Mouse (Mus musculus) midbrain, postnatal 0 days (tissue): Measurements from ENCODE around the gene Ogdh. TPM values are rescaled to one million over a fixed set of nuclear protein-coding genes. Genes with fewer than 3 reads are reported as not detected.

Experiments used
- ATAC-seq: fragments of 200-750 bp; cut with Nextera tagmentation; 2 replicates; pipeline ENCODE4 v1.8.0; 2017; ENCODE audit warnings: moderate number of reproducible peaks, mild to moderate bottlenecking, moderate TSS enrichment, moderate library complexity; ENCODE audit not compliant: low FRiP score
- DNase-seq: peaks from one replicate; pipeline ENCODE4 v3.0.0-alpha.2; 2015; ENCODE audit warnings: low spot score
- H3K27ac ChIP-seq: fragments of 300-500 bp; sonication (generic); 2 replicates; pipeline ENCODE4 v1.5.1; 2014; ENCODE audit warnings: low read depth, mild to moderate bottlenecking, low read length, mixed read lengths
- H3K27me3 ChIP-seq: fragments of 300-500 bp; sonication (generic); 2 replicates; pipeline ENCODE4 v1.6.1; 2014; ENCODE audit warnings: low read length, control low read depth, mixed read lengths; ENCODE audit not compliant: insufficient read depth
- H3K36me3 ChIP-seq: fragments of 300-500 bp; sonication (generic); 2 replicates; pipeline ENCODE4 v1.6.1; 2014; ENCODE audit warnings: low read length, control low read depth, mixed read lengths; ENCODE audit not compliant: insufficient read depth
- H3K4me1 ChIP-seq: fragments of 300-500 bp; sonication (generic); 2 replicates; pipeline ENCODE4 v1.6.1; 2014; ENCODE audit warnings: mild to moderate bottlenecking, control low read depth, antibody characterized with exemption, low read length, mixed read lengths; ENCODE audit not compliant: insufficient read depth
- H3K4me2 ChIP-seq: fragments of 300-500 bp; sonication (generic); 2 replicates; pipeline ENCODE4 v1.6.1; 2014; ENCODE audit warnings: low read depth, mild to moderate bottlenecking, low read length, mixed read lengths; ENCODE audit not compliant: poor library complexity, severe bottlenecking
- H3K4me3 ChIP-seq: fragments of 300-500 bp; sonication (generic); 2 replicates; pipeline ENCODE4 v1.5.1; 2014; ENCODE audit warnings: low read depth, mild to moderate bottlenecking, low read length, moderate library complexity
- H3K9ac ChIP-seq: fragments of 300-500 bp; sonication (generic); replicated peaks from 2 replicates; pipeline ENCODE4 v1.6.1; 2014; ENCODE audit warnings: mild to moderate bottlenecking, low read length, moderate library complexity, mixed read lengths; ENCODE audit not compliant: poor library complexity, severe bottlenecking
- H3K9me3 ChIP-seq: fragments of 300-500 bp; sonication (generic); 2 replicates; pipeline ENCODE4 v1.6.1; 2016; ENCODE audit warnings: low read length, control low read depth
- CTCF ChIP-seq: IDR thresholded peaks from 2 replicates; pipeline ENCODE4 v1.5.1; 2016; ENCODE audit warnings: antibody characterized with exemption, mild to moderate bottlenecking
- WGBS: fragments of 180-500 bp; shearing (Covaris S2); extraction: QIAGEN DNeasy Blood & Tissue Kit; methylation state at CpG from one replicate; pipeline ENCODE4 v1.1.7; 2014; 5-methylcytosine and 5-hydroxymethylcytosine counted together
- polyA plus RNA-seq: library from polyadenylated mRNA; unstranded; fragments of >200 nt; fragmentation: Nextera tagmentation; extraction: Ambion mirVana; gene quantifications from 2 replicates; pipeline ENCODE4 v1.2.1, GENCODE M21; 2015
- total RNA-seq: library from RNA; depleted of rRNA; stranded (reverse); fragments of >200 nt; gene quantifications from 2 replicates; pipeline ENCODE4 v1.2.3, GENCODE M21; 2014

Gene Ogdh
- total and polyA plus RNA-seq, 2 experiments from 2014 or later = 134 to 136 TPM

DNA sequence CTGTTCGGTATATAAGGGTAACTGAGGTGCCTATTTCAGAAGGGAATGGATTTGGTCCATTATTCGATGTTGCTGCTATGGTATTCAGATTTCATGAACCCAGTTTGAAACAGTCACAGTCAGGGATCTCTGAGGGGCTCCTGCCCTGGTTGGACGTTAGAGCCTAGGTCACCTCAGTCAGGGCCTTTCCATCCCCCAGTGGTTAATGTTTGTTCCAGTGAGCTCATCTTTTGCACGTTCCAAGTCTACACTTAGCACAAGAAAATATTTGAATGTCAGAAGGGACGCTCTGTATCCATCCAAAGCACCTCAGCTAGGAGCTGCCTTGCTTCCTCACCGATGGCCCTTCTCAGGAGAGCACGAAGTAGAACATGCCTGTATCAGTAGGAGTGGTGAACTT is 43.9 kb downstream of the Ogdh start:
- ATAC-seq (no peak), DNase-seq (no peak)
- H3K4me3 ChIP-seq = no peak overlapping the region
- WGBS = 96% methylated on average over 7 of the region's 7 CpGs
- no peak for TF ChIP-seq CTCF
- no peak overlapping the region for H3K4me2 ChIP-seq
- H3K36me3 ChIP-seq = peaks cover 22% of the 10 kb centered on the region
- H3K27me3 ChIP-seq = no peaks in the 10 kb centered on the region
- H3K9ac ChIP-seq = no peak overlapping the region
- no peak overlapping the region for H3K27ac ChIP-seq
- H3K4me1 ChIP-seq = no peaks in the 10 kb centered on the region
- no peaks in the 10 kb centered on the region for H3K9me3 ChIP-seq

DNA sequence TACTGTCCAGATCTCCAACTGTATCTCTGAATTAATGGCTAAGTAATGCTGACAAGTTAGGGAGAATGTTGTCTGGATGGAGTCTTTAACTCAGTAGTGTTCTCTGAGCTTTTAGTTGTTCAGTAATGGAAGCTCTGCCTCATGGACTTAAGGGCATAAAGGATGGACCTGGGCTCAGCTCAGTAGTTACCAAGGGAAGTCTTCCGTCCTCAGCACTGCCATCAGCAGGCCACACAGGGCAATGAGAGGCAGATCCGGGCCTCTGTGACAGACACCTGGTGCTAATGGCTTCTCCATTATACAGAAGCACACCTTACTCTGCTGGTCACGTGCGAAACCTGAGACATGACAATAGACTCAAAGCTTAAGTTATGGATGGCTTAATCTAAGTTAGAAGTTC is 45.3 kb downstream of the Ogdh start:
- DNase-seq = no peak
- Histone ChIP-seq H3K4me1 (no peaks in the 10 kb centered on the region), H3K4me3 (no peak overlapping the region), H3K9me3 (no peaks in the 10 kb centered on the region), H3K27ac (no peak overlapping the region), H3K9ac (no peak overlapping the region), H3K36me3 (peaks cover 27% of the 10 kb centered on the region), H3K4me2 (no peak overlapping the region), H3K27me3 (no peaks in the 10 kb centered on the region)
- no peak for TF ChIP-seq CTCF
- 85% methylated on average over 4 of the region's 4 CpGs for WGBS
- no peak for ATAC-seq

DNA sequence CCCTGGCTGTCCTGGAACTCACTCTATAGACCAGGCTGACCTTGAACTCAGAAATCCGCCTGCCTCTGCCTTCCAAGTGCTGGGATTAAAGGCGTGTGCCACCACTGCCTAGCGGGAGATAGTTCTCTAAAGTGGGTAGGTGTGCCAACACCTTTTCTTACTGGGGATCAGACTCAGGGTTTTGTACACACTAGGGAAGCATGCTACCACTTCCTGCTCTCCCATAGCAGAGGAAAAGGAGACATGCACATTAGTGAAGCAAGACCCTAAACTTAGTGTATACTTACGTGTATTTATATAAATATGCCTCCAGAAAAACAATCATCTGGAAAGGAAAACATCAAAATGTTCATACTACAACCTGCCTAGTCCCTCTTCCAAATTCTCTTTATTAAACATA is 54.5 kb downstream of the Ogdh start:
- ATAC-seq (no peak), DNase-seq (no peak)
- Histone ChIP-seq H3K4me1 (no peaks in the 10 kb centered on the region), H3K9ac (no peak overlapping the region), H3K9me3 (no peaks in the 10 kb centered on the region), H3K4me3 (no peak overlapping the region), H3K4me2 (no peak overlapping the region), H3K36me3 (peaks cover 74% of the 10 kb centered on the region), H3K27me3 (no peaks in the 10 kb centered on the region), H3K27ac (no peak overlapping the region)
- no peak for TF ChIP-seq CTCF
- 96% methylated on average over 4 of the region's 4 CpGs for WGBS

DNA sequence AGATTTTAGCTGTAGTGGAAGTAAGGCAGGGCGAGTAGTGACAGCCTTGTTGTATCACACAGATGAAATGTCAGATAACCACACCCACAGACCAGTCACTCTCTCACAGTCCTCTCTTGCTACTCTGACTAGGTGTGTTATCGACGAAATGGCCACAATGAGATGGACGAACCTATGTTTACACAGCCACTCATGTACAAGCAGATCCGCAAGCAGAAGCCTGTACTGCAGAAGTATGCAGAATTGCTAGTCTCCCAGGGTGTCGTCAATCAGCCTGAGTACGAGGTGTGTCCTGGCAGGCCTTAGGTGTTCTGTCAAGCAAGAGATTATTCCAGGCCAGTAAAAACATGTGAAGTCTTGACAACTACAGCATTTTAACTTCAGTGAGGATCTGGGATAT is 55.5 kb downstream of the Ogdh start:
- Histone ChIP-seq H3K4me1 (no peaks in the 10 kb centered on the region), H3K27me3 (no peaks in the 10 kb centered on the region), H3K36me3 (peaks cover 75% of the 10 kb centered on the region), H3K27ac (no peak overlapping the region), H3K4me2 (no peak overlapping the region), H3K4me3 (no peak overlapping the region), H3K9me3 (no peaks in the 10 kb centered on the region), H3K9ac (no peak overlapping the region)
- ATAC-seq = no peak
- WGBS = 93% methylated on average over 7 of the region's 7 CpGs
- no peak for DNase-seq
- TF ChIP-seq CTCF = no peak

DNA sequence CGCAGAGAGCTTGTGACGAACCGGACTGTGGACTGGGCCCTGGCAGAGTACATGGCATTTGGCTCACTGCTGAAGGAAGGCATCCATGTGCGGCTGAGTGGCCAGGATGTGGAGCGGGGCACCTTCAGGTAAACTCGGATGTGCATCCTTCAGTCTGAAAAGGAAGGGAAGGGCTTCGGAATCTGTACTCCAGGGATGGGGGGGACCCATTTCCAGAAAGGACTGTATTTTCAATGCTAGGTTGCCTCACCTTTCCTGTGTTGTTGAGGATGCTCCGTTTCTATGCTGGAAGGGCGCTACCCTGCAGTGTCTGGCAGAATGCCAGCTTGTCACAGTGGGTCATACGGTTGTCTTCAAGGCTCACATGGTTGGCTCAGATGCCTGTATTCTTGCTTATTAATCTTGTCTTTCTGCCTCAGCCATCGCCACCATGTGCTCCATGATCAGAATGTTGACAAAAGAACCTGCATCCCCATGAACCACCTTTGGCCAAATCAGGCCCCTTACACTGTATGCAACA is 57.3 kb downstream of the Ogdh start:
- H3K27ac ChIP-seq = no peak overlapping the region
- no peaks in the 10 kb centered on the region for H3K4me1 ChIP-seq
- DNase-seq (peak; percentile 23), ATAC-seq (no peak)
- TF ChIP-seq CTCF = no peak
- H3K4me3 ChIP-seq = no peak overlapping the region
- H3K27me3 ChIP-seq = no peaks in the 10 kb centered on the region
- H3K36me3 ChIP-seq = peaks cover 72% of the 10 kb centered on the region
- H3K9ac ChIP-seq = no peak overlapping the region
- no peaks in the 10 kb centered on the region for H3K9me3 ChIP-seq
- no peak overlapping the region for H3K4me2 ChIP-seq
- 80% methylated on average over 11 of the region's 11 CpGs for WGBS

DNA sequence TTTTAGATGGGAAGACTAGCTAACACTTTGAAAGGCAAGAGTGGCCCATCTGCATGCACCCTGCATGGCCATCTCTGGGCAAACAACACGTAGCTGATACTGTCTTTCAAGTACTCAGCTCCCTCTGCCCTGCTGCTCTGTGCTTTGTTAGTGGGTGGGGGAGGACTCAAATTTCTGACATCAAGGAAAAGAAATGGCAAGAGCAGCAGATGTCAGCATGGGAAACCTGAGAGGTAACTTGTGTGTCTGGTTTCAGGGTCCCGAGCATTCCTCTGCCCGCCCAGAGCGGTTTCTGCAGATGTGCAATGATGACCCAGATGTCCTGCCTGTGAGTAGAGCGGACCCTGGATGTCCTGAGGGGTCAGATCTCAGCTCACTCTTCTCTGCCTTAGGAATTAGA is 58.2 kb downstream of the Ogdh start:
- Histone ChIP-seq H3K36me3 (peaks cover 74% of the 10 kb centered on the region), H3K4me2 (no peak overlapping the region), H3K4me3 (no peak overlapping the region), H3K9me3 (no peaks in the 10 kb centered on the region), H3K27ac (no peak overlapping the region), H3K27me3 (no peaks in the 10 kb centered on the region), H3K9ac (no peak overlapping the region), H3K4me1 (no peaks in the 10 kb centered on the region)
- TF ChIP-seq CTCF = no peak
- DNase-seq (no peak), ATAC-seq (no peak)
- 93% methylated on average over 5 of the region's 5 CpGs for WGBS
